Mouse (Mus musculus) stomach, embryonic 15.5 days (tissue): ENCODE data around the gene Uap1l1. TPM values are rescaled to one million over a fixed set of nuclear protein-coding genes. Genes with fewer than 3 reads are reported as not detected.

Experiments used
- ATAC-seq: fragments of 200-750 bp; cut with Nextera tagmentation; 2 replicates; pipeline ENCODE4 v1.8.0; 2017; ENCODE audit warnings: low read depth, moderate number of reproducible peaks, moderate TSS enrichment; ENCODE audit not compliant: insufficient read depth, low FRiP score
- H3K27ac ChIP-seq: fragments of 300-500 bp; sonication (generic); 2 replicates; pipeline ENCODE4 v1.5.1; 2015; ENCODE audit warnings: mild to moderate bottlenecking, inconsistent platforms
- H3K27me3 ChIP-seq: fragments of 300-500 bp; sonication (generic); replicated peaks from 2 replicates; pipeline ENCODE4 v1.6.1; 2015; ENCODE audit warnings: inconsistent platforms
- H3K36me3 ChIP-seq: fragments of 300-500 bp; sonication (generic); 2 replicates; pipeline ENCODE4 v1.6.1; 2015; ENCODE audit warnings: inconsistent platforms
- H3K4me1 ChIP-seq: fragments of 300-500 bp; sonication (generic); 2 replicates; pipeline ENCODE4 v1.6.1; 2015; ENCODE audit warnings: inconsistent platforms
- H3K4me2 ChIP-seq: fragments of 300-500 bp; sonication (generic); 2 replicates; pipeline ENCODE4 v1.6.1; 2015; ENCODE audit warnings: mild to moderate bottlenecking, inconsistent platforms
- H3K4me3 ChIP-seq: fragments of 300-500 bp; sonication (generic); replicated peaks from 2 replicates; pipeline ENCODE4 v1.5.1; 2015; ENCODE audit warnings: inconsistent platforms
- H3K9ac ChIP-seq: fragments of 300-500 bp; sonication (generic); 2 replicates; pipeline ENCODE4 v1.6.1; 2015; ENCODE audit warnings: inconsistent platforms
- H3K9me3 ChIP-seq: fragments of 300-500 bp; sonication (generic); 2 replicates; pipeline ENCODE4 v1.6.1; 2016; ENCODE audit warnings: inconsistent platforms
- WGBS: fragments of 180-500 bp; shearing (Covaris S2); methylation state at CpG from one replicate; pipeline ENCODE4 v1.1.7; 2015; 5-methylcytosine and 5-hydroxymethylcytosine counted together
- polyA plus RNA-seq: library from polyadenylated mRNA; unstranded; fragments of >200 nt; fragmentation: Nextera tagmentation; extraction: Ambion mirVana; gene quantifications from 2 replicates; pipeline ENCODE4 v1.2.1, GENCODE M21; 2015

Uap1l1 gene
- polyA plus RNA-seq, 1 experiment from 2014 or later, result 46.1 TPM

DNA sequence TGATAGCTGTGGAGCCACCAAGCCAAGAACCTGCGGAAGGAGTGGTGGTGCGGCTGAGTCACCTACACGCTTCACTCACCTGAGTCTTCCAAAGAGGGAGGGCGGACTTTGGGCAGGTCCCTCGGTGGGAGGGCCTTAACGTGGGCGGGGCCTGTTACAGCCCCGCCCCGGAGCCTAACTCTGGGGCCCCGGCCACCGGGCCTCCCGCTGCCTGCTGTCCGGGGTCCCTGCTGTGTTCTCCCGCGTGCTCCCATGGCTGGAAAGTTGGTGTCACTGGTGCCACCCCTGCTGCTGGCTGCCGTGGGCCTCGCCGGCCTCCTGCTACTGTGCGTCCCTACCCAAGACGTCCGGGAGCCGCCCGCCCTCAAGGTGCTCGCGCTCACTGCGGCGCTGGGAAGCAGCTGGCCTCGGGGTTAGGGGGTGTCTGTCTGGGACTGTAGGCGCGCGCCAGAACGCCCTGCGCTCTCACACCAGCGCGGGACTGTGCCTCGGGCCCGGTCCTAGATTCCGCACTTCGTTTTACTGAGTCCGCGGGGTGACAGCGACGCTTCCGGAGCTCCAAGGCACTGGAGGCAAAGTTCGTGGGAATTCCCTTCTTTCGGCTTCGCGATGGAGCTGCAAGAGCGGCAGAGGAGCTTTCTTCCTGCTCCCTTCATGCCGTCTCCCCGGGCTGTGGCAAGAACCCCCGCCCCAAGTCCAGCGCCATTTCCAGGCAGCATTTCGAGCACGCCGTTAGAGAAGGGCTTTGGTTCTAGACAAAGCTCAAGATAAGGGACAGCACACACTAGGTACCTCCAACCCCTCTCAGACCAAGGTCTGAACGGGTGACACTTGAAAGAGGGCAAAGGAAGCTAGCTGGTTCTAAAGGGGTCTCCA lies 30.5 kb upstream of the Uap1l1 start, which contains the start of gene Entpd2:
Entpd2 (plus strand) TSS at position 154 of the 876 bp plus-strand sequence.
- Histone ChIP-seq H3K36me3 (no peaks in the 10 kb centered on the region), H3K9ac (peak within 1 kb of the TSS; percentile 26; the same call in 1 of the 2 replicates), H3K27ac (peak within 1 kb of the TSS; percentile 65; the same call in 1 of the 2 replicates), H3K9me3 (no peaks in the 10 kb centered on the region), H3K4me2 (peak within 1 kb of the TSS; percentile 88), H3K4me3 (peak within 1 kb of the TSS; percentile 44), H3K27me3 (peaks cover 53% of the 10 kb centered on the region), H3K4me1 (peaks cover 20% of the 10 kb centered on the region)
- WGBS, result 2% methylated on average over 57 of the region's 57 CpGs
- peak; percentile 65 for ATAC-seq

DNA sequence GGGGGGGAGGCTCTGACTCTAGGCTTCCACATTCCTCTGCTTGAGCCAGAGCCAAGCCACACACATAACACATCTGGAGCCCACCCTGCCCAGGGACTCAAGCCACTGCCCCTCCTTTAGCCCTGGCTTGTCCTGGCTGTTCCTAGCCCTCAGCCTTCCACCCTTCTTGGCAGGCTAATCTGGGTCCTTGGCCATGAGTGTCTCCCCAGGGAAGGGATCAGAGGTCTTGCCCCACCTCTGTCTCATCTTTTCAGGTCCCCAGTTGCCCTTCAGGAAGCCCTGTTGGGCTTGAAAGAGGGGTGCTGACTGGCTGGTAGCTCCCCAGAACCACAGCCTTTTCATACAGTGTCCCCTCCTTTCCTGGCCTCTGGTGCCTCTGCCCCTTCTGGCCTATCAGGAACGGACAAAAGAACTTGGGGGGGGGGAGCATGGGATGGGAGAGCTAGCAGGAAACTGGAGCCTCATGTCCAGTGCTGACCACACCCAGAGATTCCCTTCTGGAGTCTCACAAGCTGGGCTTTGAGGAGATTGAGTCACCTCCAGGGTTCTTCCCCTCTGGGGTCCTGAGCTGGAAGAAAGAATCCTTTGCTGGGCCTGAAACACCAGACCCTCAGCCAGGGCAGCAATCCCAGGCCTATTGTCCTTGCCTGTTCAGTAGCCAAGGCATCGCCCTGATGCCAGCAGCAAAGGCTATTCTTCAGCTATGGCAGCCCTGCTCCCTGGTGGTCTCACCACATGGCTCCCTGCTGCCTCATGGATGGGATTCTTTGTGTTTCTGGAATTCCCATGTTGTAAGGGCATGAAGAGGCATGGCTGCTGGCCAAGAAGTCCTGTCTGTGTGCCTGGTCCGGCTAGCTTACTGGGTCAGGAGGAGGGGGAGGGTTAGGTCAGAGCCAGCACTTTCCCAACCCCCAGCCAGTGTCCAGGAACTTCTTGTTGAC lies 29.1 kb upstream of the Uap1l1 start:
- H3K4me3 ChIP-seq, result no peak overlapping the region
- no peak; the same call in 1 of the 2 replicates for ATAC-seq
- peaks cover 39% of the 10 kb centered on the region for H3K27me3 ChIP-seq
- no peak overlapping the region for H3K9ac ChIP-seq
- peak overlapping the region; percentile 65 for H3K27ac ChIP-seq
- 30% methylated on average over 3 of the region's 3 CpGs for WGBS
- no peaks in the 10 kb centered on the region for H3K36me3 ChIP-seq
- H3K9me3 ChIP-seq, result no peaks in the 10 kb centered on the region
- no peak overlapping the region for H3K4me2 ChIP-seq
- H3K4me1 ChIP-seq, result peaks cover 15% of the 10 kb centered on the region

DNA sequence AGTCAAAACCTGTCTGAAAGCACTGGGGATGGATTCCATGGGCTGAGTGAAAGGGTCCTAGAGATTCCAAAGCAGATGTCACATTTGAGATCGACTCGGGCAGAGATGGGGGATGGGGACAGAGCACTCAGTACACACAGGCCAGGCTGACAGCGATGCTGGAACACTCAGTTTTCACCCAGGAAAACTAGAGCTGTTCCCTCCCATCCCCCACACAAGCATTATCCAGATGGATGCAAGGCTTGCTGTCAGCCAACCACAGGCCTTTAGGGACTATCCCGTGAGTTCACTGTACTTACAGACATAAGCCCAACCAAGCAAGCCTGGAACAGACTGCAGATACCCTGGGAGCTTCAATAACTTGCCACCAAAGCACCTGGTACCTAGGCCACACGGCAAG lies 25.8 kb upstream of the Uap1l1 start:
- Histone ChIP-seq H3K9ac (no peak overlapping the region), H3K4me1 (peaks cover 15% of the 10 kb centered on the region), H3K4me2 (no peak overlapping the region), H3K27ac (no peak overlapping the region), H3K4me3 (no peak overlapping the region), H3K36me3 (no peaks in the 10 kb centered on the region), H3K27me3 (peaks cover 11% of the 10 kb centered on the region; the same call in 1 of the 2 replicates), H3K9me3 (no peaks in the 10 kb centered on the region)
- no peak for ATAC-seq
- 54% methylated on average over 5 of the region's 5 CpGs for WGBS

DNA sequence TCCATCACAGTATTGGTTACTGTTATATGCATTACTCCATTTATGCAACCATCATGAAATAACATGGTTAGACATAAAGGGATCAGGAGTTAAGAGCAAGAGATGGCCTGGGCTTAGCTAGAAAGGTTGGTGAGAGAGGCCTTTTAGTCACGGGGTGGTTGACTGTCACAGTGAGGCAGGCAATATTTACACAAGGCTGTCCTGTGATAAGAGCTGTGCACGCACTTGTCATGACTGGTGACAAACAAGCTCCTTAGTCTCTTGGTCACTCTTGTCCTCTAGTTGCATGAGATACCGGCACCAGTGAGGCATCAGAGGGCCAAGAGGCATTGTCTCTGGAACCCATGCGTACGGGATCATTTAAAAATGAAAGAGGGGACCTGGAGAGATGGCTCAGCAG lies 19.0 kb upstream of the Uap1l1 start:
- ATAC-seq, result no peak
- Histone ChIP-seq H3K27ac (no peak overlapping the region), H3K36me3 (no peaks in the 10 kb centered on the region), H3K9ac (no peak overlapping the region), H3K4me2 (no peak overlapping the region), H3K4me3 (no peak overlapping the region), H3K9me3 (no peaks in the 10 kb centered on the region), H3K27me3 (no peaks in the 10 kb centered on the region), H3K4me1 (no peaks in the 10 kb centered on the region)
- 58% methylated on average over 5 of the region's 5 CpGs for WGBS

DNA sequence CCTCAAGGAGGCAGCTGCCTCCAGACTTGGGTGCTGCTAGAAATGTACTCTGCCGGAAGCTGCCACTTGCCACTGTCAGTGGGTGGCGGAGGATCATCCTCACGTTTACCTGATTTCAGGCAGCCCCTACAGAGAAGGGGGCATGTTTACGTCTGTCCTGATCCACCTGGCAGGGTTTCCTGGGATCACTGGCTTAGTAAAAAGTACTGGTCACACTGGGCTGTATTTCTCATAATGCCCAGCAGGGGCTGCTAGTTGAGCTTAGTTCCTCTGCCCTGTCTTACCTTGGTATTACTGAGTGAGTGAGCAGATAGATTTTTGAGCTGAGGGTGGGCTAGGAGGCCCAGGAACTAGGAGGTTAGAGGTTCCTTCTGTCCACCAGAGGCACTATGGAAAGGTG lies 11.1 kb upstream of the Uap1l1 start:
- no peak for ATAC-seq
- no peaks in the 10 kb centered on the region for H3K9me3 ChIP-seq
- no peak overlapping the region for H3K4me2 ChIP-seq
- H3K4me3 ChIP-seq, result no peak overlapping the region
- no peak overlapping the region for H3K27ac ChIP-seq
- H3K4me1 ChIP-seq, result peaks cover 25% of the 10 kb centered on the region
- H3K27me3 ChIP-seq, result no peaks in the 10 kb centered on the region
- 56% methylated on average over 4 of the region's 4 CpGs for WGBS
- H3K9ac ChIP-seq, result no peak overlapping the region
- H3K36me3 ChIP-seq, result peaks cover 7% of the 10 kb centered on the region; the same call in 1 of the 2 replicates

DNA sequence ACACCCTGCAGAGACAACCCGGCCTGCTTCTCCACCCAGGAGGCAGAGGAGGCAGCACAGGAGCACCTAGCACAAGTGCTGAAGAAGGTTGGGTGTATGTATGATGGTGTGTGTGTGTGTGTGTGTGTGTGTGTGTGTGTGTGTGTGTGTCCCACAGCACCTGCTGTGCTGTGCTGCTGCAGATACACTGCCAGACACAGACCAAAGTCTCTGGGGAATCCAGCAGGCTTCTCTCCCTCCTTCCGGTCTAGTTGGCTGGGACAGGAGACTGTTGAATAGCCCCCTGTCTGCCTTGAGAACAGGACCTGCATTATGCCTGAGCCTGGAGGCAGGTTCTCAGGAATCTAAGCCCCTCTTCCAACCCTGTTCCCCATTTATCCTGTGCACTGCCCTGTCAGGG lies 7.9 kb upstream of the Uap1l1 start:
- 42% methylated on average over 2 of the region's 2 CpGs for WGBS
- Histone ChIP-seq H3K36me3 (peaks cover 7% of the 10 kb centered on the region; the same call in 1 of the 2 replicates), H3K9me3 (no peaks in the 10 kb centered on the region), H3K4me1 (peaks cover 26% of the 10 kb centered on the region), H3K27ac (no peak overlapping the region), H3K9ac (no peak overlapping the region), H3K4me2 (peak overlapping the region; percentile 92), H3K4me3 (peak overlapping the region; percentile 60), H3K27me3 (no peaks in the 10 kb centered on the region)
- ATAC-seq, result no peak

DNA sequence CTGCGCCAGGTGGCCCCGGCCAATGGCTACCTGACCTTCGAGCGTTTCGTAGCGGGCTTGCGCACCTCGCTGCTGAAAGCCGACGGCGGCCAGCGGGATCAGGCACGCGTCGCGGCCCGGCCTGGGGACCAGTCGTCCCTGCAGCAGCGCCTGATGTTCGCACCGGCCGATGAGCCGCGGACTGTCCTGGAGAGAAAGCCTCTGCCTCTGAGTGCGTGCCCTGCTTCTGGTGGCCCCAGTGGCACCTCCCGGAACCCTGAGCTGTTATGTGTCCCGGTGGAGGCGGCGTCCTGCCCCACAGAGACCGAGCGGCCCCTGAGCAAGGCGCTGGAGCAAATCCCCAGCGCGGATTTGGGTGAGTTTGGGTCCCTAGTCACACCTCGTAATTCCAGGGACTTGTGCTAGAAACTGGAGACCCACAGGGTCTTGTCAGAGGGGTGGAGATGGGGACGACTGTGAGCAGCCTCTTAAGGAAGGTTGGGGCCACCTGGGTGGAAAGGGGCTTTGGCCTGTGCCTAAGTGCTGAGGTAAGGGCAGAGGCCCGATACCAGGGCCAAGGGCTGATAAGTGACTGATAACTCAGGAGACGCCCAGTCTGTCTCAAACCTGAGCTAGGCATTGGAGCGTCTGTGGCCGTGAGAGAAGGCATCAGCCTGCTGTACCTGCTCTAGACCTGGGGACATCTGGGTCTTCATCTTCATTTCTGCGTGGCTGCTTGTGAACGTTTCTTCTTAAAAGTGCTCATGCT lies 7.3 kb upstream of the Uap1l1 start:
- no peak for ATAC-seq
- Histone ChIP-seq H3K4me1 (peaks cover 26% of the 10 kb centered on the region), H3K9me3 (no peaks in the 10 kb centered on the region), H3K4me2 (peak overlapping the region; percentile 92), H3K27ac (peak overlapping the region; percentile 49; the same call in 1 of the 2 replicates), H3K4me3 (peak overlapping the region; percentile 60), H3K9ac (peak overlapping the region; percentile 62), H3K27me3 (no peaks in the 10 kb centered on the region), H3K36me3 (peaks cover 5% of the 10 kb centered on the region; the same call in 1 of the 2 replicates)
- 2% methylated on average over 42 of the region's 42 CpGs for WGBS

DNA sequence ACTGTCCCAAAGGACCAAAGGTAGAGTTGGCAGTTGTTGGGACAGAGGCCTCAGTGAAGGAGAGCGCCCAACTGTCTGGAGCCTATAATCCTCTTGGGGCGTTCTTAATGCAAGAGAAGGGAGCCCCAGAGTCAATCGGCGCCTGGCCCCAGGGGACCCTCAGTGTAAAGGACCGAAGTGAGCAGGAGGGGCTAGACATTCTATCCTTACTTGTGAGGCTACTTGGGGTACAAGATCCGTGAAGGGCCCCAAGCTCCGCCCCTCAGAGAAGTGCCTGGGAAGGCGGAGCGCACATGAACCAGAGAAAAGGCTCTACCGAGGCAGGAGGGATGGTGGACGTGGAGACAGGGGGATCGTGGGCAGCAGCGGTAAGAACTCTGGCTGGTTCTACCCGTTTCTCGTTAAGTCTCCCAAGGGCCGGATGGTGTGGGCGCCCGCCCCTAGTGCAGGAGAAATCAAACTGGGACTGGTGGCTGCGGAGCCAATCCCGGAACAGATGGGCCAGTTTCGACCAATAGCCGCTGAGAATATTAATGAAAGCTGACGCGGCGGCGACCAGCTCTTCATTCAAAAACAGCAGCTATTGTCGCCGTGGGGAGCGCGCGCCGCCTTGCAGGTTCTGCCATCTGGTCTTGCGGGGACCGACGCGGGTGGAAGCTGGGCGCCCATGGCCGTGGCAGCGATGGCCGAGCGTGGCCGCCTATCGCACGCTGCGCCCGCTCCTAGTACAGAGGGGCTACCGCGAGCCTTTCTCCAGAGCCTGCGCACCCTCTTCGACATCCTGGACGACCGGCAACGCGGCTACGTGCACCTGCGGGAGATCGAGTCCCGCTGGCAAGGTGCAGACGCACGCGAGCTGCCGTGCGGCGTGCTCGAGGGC lies 6.5 kb upstream of the Uap1l1 start, which contains the start of gene Sapcd2:
Sapcd2 (plus strand) TSS at position 558 of the 880 bp plus-strand sequence.
- peak; percentile 91 for ATAC-seq
- Histone ChIP-seq H3K27ac (peak within 1 kb of the TSS; percentile 82), H3K9ac (peak within 1 kb of the TSS; percentile 62), H3K4me2 (peak within 1 kb of the TSS; percentile 92), H3K4me3 (peak within 1 kb of the TSS; percentile 60), H3K36me3 (no peaks in the 10 kb centered on the region; the same call in 1 of the 2 replicates), H3K4me1 (peaks cover 26% of the 10 kb centered on the region), H3K27me3 (no peaks in the 10 kb centered on the region), H3K9me3 (no peaks in the 10 kb centered on the region)
- WGBS, result 1% methylated on average over 65 of the region's 65 CpGs

DNA sequence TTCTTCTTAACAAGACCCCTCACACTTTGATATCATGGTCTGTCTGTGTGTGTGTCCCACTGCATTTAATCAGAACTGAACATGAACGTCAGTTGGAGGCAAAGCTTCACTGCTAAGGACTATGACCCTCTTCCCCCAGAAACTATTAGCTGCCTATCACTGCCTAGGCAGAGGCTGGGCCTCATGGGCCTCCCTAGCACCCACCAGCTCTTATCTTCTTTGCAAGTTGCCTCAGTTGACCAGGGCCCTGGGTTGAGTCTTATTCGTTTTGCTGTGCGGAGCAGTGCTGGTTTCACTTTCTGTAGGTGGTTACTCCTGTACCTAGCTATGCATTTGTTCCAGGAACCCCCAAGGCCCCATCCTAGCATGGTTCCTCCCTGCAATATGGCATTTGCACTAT lies 4.5 kb upstream of the Uap1l1 start:
- 90% methylated on average over 3 of the region's 3 CpGs for WGBS
- peaks cover 30% of the 10 kb centered on the region for H3K4me1 ChIP-seq
- H3K4me2 ChIP-seq, result no peak overlapping the region
- H3K27ac ChIP-seq, result no peak overlapping the region
- H3K36me3 ChIP-seq, result no peaks in the 10 kb centered on the region
- ATAC-seq, result no peak
- H3K27me3 ChIP-seq, result no peaks in the 10 kb centered on the region
- H3K9me3 ChIP-seq, result no peaks in the 10 kb centered on the region
- no peak overlapping the region for H3K9ac ChIP-seq
- no peak overlapping the region for H3K4me3 ChIP-seq

DNA sequence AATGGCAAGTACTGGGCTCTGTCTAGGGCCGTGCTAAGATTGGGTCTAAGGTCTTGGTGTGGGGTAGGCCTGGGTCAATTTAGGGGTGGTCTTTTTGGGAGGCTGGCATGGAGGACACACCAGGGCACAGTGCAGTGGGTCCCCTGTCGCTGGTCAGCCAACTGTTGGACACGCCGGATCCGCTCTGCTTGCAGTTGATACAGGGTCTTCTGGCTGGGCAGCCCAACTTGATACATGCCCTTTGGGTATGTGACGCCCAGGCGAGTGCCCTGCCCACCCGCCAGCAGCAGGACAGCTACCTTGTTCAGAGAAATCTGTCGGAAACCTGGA lies 756 bp downstream of the Uap1l1 start:
- Histone ChIP-seq H3K9ac (peak overlapping the region; percentile 84), H3K9me3 (no peaks in the 10 kb centered on the region), H3K4me2 (peak overlapping the region; percentile 97), H3K36me3 (no peaks in the 10 kb centered on the region), H3K4me3 (peak overlapping the region; percentile 66), H3K27me3 (0 out of 2 replicates have a peak, but pooled peaks cover 7% of the 10 kb centered on the region), H3K27ac (0 out of 2 replicates have a peak overlapping the region, but pooled peaks have one; percentile 76), H3K4me1 (peaks cover 20% of the 10 kb centered on the region)
- WGBS, result 37% methylated on average over 9 of the region's 9 CpGs
- no peak for ATAC-seq
